Mouse (Mus musculus) intestine, embryonic 15.5 days (tissue): ENCODE measurements around the gene Il9. TPM values are rescaled to one million over a fixed set of nuclear protein-coding genes. Genes with fewer than 3 reads are reported as not detected.
A peak's percentile ranks its signal among the peaks of the same experiment; 100 is the strongest.

Experiments used
- ATAC-seq: fragments of 200-750 bp; cut with Nextera tagmentation; 2 replicates; pipeline ENCODE4 v1.8.0; 2017; ENCODE audit warnings: moderate TSS enrichment, moderate library complexity
- H3K27ac ChIP-seq: fragments of 300-500 bp; sonication (generic); 2 replicates; pipeline ENCODE4 v1.5.1; 2015; ENCODE audit warnings: mild to moderate bottlenecking, inconsistent platforms
- H3K27me3 ChIP-seq: fragments of 300-500 bp; sonication (generic); replicated peaks from 2 replicates; pipeline ENCODE4 v1.6.1; 2015; ENCODE audit warnings: inconsistent platforms
- H3K36me3 ChIP-seq: fragments of 300-500 bp; sonication (generic); 2 replicates; pipeline ENCODE4 v1.6.1; 2015; ENCODE audit warnings: inconsistent platforms
- H3K4me1 ChIP-seq: fragments of 300-500 bp; sonication (generic); replicated peaks from 2 replicates; pipeline ENCODE4 v1.6.1; 2015; ENCODE audit warnings: inconsistent platforms
- H3K4me2 ChIP-seq: fragments of 300-500 bp; sonication (generic); replicated peaks from 2 replicates; pipeline ENCODE4 v1.6.1; 2015; ENCODE audit warnings: mild to moderate bottlenecking, inconsistent platforms
- H3K4me3 ChIP-seq: fragments of 300-500 bp; sonication (generic); replicated peaks from 2 replicates; pipeline ENCODE4 v1.5.1; 2015; ENCODE audit warnings: inconsistent platforms
- H3K9ac ChIP-seq: fragments of 300-500 bp; sonication (generic); 2 replicates; pipeline ENCODE4 v1.6.1; 2015; ENCODE audit warnings: inconsistent platforms
- H3K9me3 ChIP-seq: fragments of 300-500 bp; sonication (generic); 2 replicates; pipeline ENCODE4 v1.6.1; 2016; ENCODE audit warnings: inconsistent platforms
- WGBS: fragments of 180-500 bp; shearing (Covaris S2); methylation state at CpG from one replicate; pipeline ENCODE4 v1.1.7; 2015; 5-methylcytosine and 5-hydroxymethylcytosine counted together
- polyA plus RNA-seq: library from polyadenylated mRNA; unstranded; fragments of >200 nt; fragmentation: Nextera tagmentation; extraction: Ambion mirVana; gene quantifications from 2 replicates; pipeline ENCODE4 v1.2.1, GENCODE M21; 2015

Gene Il9
- polyA plus RNA-seq, 1 experiment from 2014 or later = not detected

- Histone ChIP-seq H3K4me2 (no peak overlapping the region), H3K36me3 (no peaks in the 10 kb centered on the region), H3K9me3 (no peaks in the 10 kb centered on the region), H3K9ac (no peak overlapping the region), H3K4me1 (no peaks in the 10 kb centered on the region; the same call in 1 of the 2 replicates), H3K27ac (no peak overlapping the region), H3K4me3 (no peak overlapping the region), H3K27me3 (no peaks in the 10 kb centered on the region)
- ATAC-seq = no peak
- whole genome bisulfite sequencing = 94% methylated on average over 7 of the region's 7 CpGs
Observed at GRCm38 (mm10) chr13:56467786-56468185, 14.3 kb downstream of the Il9 start.

- Histone ChIP-seq H3K27ac (no peak overlapping the region), H3K4me3 (no peak overlapping the region), H3K9me3 (no peaks in the 10 kb centered on the region), H3K4me2 (no peak overlapping the region), H3K36me3 (no peaks in the 10 kb centered on the region), H3K4me1 (no peaks in the 10 kb centered on the region), H3K9ac (no peak overlapping the region), H3K27me3 (no peaks in the 10 kb centered on the region)
- 80% methylated on average over 6 of the region's 6 CpGs for WGBS
- ATAC-seq = no peak
Observed at GRCm38 (mm10) chr13:56463750-56464149, 18.3 kb downstream of the Il9 start.

GRCm38 (mm10) chr13:56463261-56463660 lies 18.8 kb downstream of the Il9 start:
- no peak for ATAC-seq
- WGBS = 87% methylated on average over 7 of the region's 7 CpGs
- H3K27me3 ChIP-seq = no peaks in the 10 kb centered on the region
- no peak overlapping the region for H3K4me2 ChIP-seq
- no peak overlapping the region for H3K9ac ChIP-seq
- no peaks in the 10 kb centered on the region for H3K36me3 ChIP-seq
- H3K4me3 ChIP-seq = no peak overlapping the region
- no peaks in the 10 kb centered on the region for H3K4me1 ChIP-seq
- H3K9me3 ChIP-seq = no peaks in the 10 kb centered on the region
- no peak overlapping the region for H3K27ac ChIP-seq

- Histone ChIP-seq H3K27me3 (no peaks in the 10 kb centered on the region), H3K36me3 (no peaks in the 10 kb centered on the region), H3K9me3 (no peaks in the 10 kb centered on the region), H3K9ac (no peak overlapping the region), H3K4me1 (no peaks in the 10 kb centered on the region), H3K4me2 (no peak overlapping the region), H3K4me3 (no peak overlapping the region), H3K27ac (no peak overlapping the region)
- 91% methylated on average over 4 of the region's 4 CpGs for WGBS
- no peak for ATAC-seq
Observed at GRCm38 (mm10) chr13:56462791-56463190, 19.3 kb downstream of the Il9 start.

- Histone ChIP-seq H3K4me1 (no peaks in the 10 kb centered on the region; the same call in 1 of the 2 replicates), H3K9ac (no peak overlapping the region), H3K27me3 (no peaks in the 10 kb centered on the region), H3K4me3 (no peak overlapping the region), H3K9me3 (no peaks in the 10 kb centered on the region), H3K36me3 (no peaks in the 10 kb centered on the region), H3K27ac (no peak overlapping the region), H3K4me2 (no peak overlapping the region)
- WGBS = 76% methylated on average over 4 of the region's 4 CpGs
- no peak for ATAC-seq
Observed at GRCm38 (mm10) chr13:56461460-56461859, 20.6 kb downstream of the Il9 start.

GRCm38 (mm10) chr13:56458001-56458400 lies 24.0 kb downstream of the Il9 start:
- H3K36me3 ChIP-seq = no peaks in the 10 kb centered on the region
- H3K27me3 ChIP-seq = no peaks in the 10 kb centered on the region
- peak overlapping the region; percentile 42 for H3K4me2 ChIP-seq
- ATAC-seq = 0 out of 2 replicates have a peak, but pooled peaks have one; percentile 25
- 39% methylated on average over 9 of the region's 9 CpGs for WGBS
- no peak overlapping the region for H3K27ac ChIP-seq
- no peaks in the 10 kb centered on the region for H3K9me3 ChIP-seq
- no peaks in the 10 kb centered on the region; the same call in 1 of the 2 replicates for H3K4me1 ChIP-seq
- H3K9ac ChIP-seq = no peak overlapping the region
- H3K4me3 ChIP-seq = no peak overlapping the region

GRCm38 (mm10) chr13:56450035-56450434 lies 32.0 kb downstream of the Il9 start:
- 79% methylated on average over 8 of the region's 8 CpGs for WGBS

GRCm38 (mm10) chr13:56449239-56450030 lies 32.6 kb downstream of the Il9 start:
- no peak overlapping the region for H3K4me2 ChIP-seq
- H3K36me3 ChIP-seq = no peaks in the 10 kb centered on the region
- H3K9me3 ChIP-seq = no peaks in the 10 kb centered on the region
- H3K9ac ChIP-seq = no peak overlapping the region
- no peak overlapping the region for H3K4me3 ChIP-seq
- no peaks in the 10 kb centered on the region for H3K4me1 ChIP-seq
- no peaks in the 10 kb centered on the region for H3K27me3 ChIP-seq
- no peak for ATAC-seq
- 75% methylated on average over 10 of the region's 10 CpGs for WGBS
- no peak overlapping the region for H3K27ac ChIP-seq

More at GRCm38 (mm10) chr13:56450035-56450434, 32.0 kb downstream of the Il9 start:
- Histone ChIP-seq H3K27me3 (no peaks in the 10 kb centered on the region), H3K4me2 (no peak overlapping the region), H3K4me3 (no peak overlapping the region), H3K4me1 (no peaks in the 10 kb centered on the region), H3K9ac (no peak overlapping the region), H3K36me3 (no peaks in the 10 kb centered on the region), H3K9me3 (no peaks in the 10 kb centered on the region), H3K27ac (no peak overlapping the region)
- ATAC-seq = no peak

- Histone ChIP-seq H3K9ac (no peak overlapping the region), H3K9me3 (no peaks in the 10 kb centered on the region), H3K4me2 (no peak overlapping the region), H3K4me1 (no peaks in the 10 kb centered on the region), H3K27me3 (peaks cover 9% of the 10 kb centered on the region), H3K27ac (no peak overlapping the region), H3K4me3 (no peak overlapping the region), H3K36me3 (no peaks in the 10 kb centered on the region)
- 74% methylated on average over 6 of the region's 6 CpGs for WGBS
- ATAC-seq = no peak
Observed at GRCm38 (mm10) chr13:56444996-56445395, 37.0 kb downstream of the Il9 start.

- no peak overlapping the region for H3K27ac ChIP-seq
- H3K9ac ChIP-seq = no peak overlapping the region
- no peak overlapping the region for H3K4me2 ChIP-seq
- 83% methylated on average over 3 of the region's 3 CpGs for WGBS
- H3K9me3 ChIP-seq = no peaks in the 10 kb centered on the region
- no peak for ATAC-seq
- H3K27me3 ChIP-seq = peaks cover 18% of the 10 kb centered on the region
- no peaks in the 10 kb centered on the region for H3K4me1 ChIP-seq
- no peaks in the 10 kb centered on the region for H3K36me3 ChIP-seq
- no peak overlapping the region for H3K4me3 ChIP-seq
Observed at GRCm38 (mm10) chr13:56444112-56444511, 37.9 kb downstream of the Il9 start.

GRCm38 (mm10) chr13:56443411-56443810 lies 38.6 kb downstream of the Il9 start:
- 62% methylated on average over 7 of the region's 7 CpGs for WGBS
- Histone ChIP-seq H3K36me3 (no peaks in the 10 kb centered on the region), H3K9me3 (no peaks in the 10 kb centered on the region), H3K4me2 (no peak overlapping the region), H3K4me3 (no peak overlapping the region), H3K27me3 (peaks cover 25% of the 10 kb centered on the region), H3K27ac (no peak overlapping the region), H3K9ac (no peak overlapping the region), H3K4me1 (peaks cover 6% of the 10 kb centered on the region)
- ATAC-seq = peak; percentile 61; the same call in 1 of the 2 replicates

- Histone ChIP-seq H3K4me1 (peaks cover 11% of the 10 kb centered on the region), H3K4me2 (peak within 1 kb of the TSS; percentile 91), H3K27ac (no peak within 1 kb of the TSS), H3K27me3 (peaks cover 55% of the 10 kb centered on the region), H3K4me3 (peak within 1 kb of the TSS; percentile 34), H3K9me3 (no peaks in the 10 kb centered on the region), H3K36me3 (no peaks in the 10 kb centered on the region), H3K9ac (peak within 1 kb of the TSS; percentile 33; the same call in 1 of the 2 replicates)
- 3% methylated on average over 51 of the region's 51 CpGs for WGBS
- peak; percentile 72 for ATAC-seq
Observed at GRCm38 (mm10) chr13:56438211-56439075, 43.6 kb downstream of the Il9 start, which contains the start of gene Slc25a48. Gene Slc25a48 (plus strand): TSS chr13:56438355.
